Mouse (Mus musculus) heart, postnatal 0 days (tissue): ENCODE results near the gene Eya4. TPM values are rescaled to one million over a fixed set of nuclear protein-coding genes. Genes with fewer than 3 reads are reported as not detected.

ENCODE experiments used
- ATAC-seq: fragments of 200-750 bp; cut with Nextera tagmentation; 2 replicates; pipeline ENCODE4 v1.8.0; 2017; ENCODE audit warnings: low read depth, moderate number of reproducible peaks, moderate library complexity; ENCODE audit not compliant: insufficient read depth
- DNase-seq: peaks from one replicate; pipeline ENCODE4 v3.0.0-alpha.2; 2016; ENCODE audit warnings: low spot score
- H3K27ac ChIP-seq: fragments of 300-500 bp; sonication (generic); 2 replicates; pipeline ENCODE4 v1.5.1; 2014; ENCODE audit warnings: low read depth, mild to moderate bottlenecking
- H3K27me3 ChIP-seq: fragments of 300-500 bp; sonication (generic); 2 replicates; pipeline ENCODE4 v1.6.1; 2014; ENCODE audit warnings: low read length, mixed read lengths; ENCODE audit not compliant: control insufficient read depth, insufficient read depth
- H3K36me3 ChIP-seq: fragments of 300-500 bp; sonication (generic); replicated peaks from 2 replicates; pipeline ENCODE4 v1.6.1; 2014; ENCODE audit warnings: low read length, mixed read lengths; ENCODE audit not compliant: control insufficient read depth, insufficient read depth
- H3K4me1 ChIP-seq: fragments of 300-500 bp; sonication (generic); 2 replicates; pipeline ENCODE4 v1.6.1; 2014; ENCODE audit warnings: antibody characterized with exemption; ENCODE audit not compliant: control insufficient read depth, insufficient read depth
- H3K4me2 ChIP-seq: fragments of 300-500 bp; sonication (generic); 2 replicates; pipeline ENCODE4 v1.6.1; 2014; ENCODE audit warnings: low read depth, mild to moderate bottlenecking, low read length, moderate library complexity
- H3K4me3 ChIP-seq: fragments of 300-500 bp; sonication (generic); 2 replicates; pipeline ENCODE4 v1.5.1; 2014; ENCODE audit warnings: low read depth, low read length
- H3K9ac ChIP-seq: fragments of 300-500 bp; sonication (generic); replicated peaks from 2 replicates; pipeline ENCODE4 v1.6.1; 2014; ENCODE audit warnings: low read depth, low read length, mixed read lengths
- H3K9me3 ChIP-seq: fragments of 300-500 bp; sonication (generic); replicated peaks from 2 replicates; pipeline ENCODE4 v1.6.1; 2016; ENCODE audit warnings: low read length; ENCODE audit not compliant: control insufficient read depth
- CTCF ChIP-seq: IDR thresholded peaks from 2 replicates; pipeline ENCODE4 v1.5.1; 2016; ENCODE audit warnings: antibody characterized with exemption, control low read depth, low read depth
- EP300 ChIP-seq: IDR thresholded peaks from 2 replicates; pipeline ENCODE4 v1.6.1; 2016; ENCODE audit warnings: antibody characterized with exemption, low read depth
- WGBS: fragments of 180-500 bp; shearing (Covaris S2); extraction: QIAGEN DNeasy Blood & Tissue Kit; methylation state at CpG from one replicate; pipeline ENCODE4 v1.1.7; 2014; 5-methylcytosine and 5-hydroxymethylcytosine counted together
- polyA plus RNA-seq: library from polyadenylated mRNA; unstranded; fragments of >200 nt; fragmentation: Nextera tagmentation; extraction: Ambion mirVana; gene quantifications from 2 replicates; pipeline ENCODE4 v1.2.1, GENCODE M21; 2015
- total RNA-seq: library from RNA; depleted of rRNA; stranded (reverse); fragments of >200 nt; gene quantifications from 2 replicates; pipeline ENCODE4 v1.2.3, GENCODE M21; 2014; ENCODE audit warnings: low replicate concordance

The Eya4 gene
- total and polyA plus RNA-seq, 2 experiments from 2014 or later = 0.19 to 0.57 TPM

DNA sequence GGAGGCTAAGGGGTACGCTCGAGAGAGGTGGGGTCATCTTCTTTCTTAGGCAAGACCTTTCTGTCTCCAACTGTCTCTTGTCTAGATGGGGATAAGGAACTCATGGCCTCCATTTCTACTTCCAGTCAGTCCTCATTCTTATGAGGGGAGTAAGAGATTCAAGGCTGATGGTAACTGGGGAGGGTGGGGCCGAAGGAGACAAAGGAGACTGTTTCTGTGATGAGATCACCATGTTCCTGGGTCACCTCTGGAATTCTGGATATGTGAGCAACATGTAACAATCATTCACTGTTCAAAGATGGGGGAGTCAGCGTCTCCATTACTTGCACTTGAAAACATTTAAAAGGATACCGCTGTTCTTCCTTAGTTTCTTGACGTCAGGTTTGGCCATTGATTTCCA, 165.2 kb downstream of the Eya4 start:
- Histone ChIP-seq H3K27ac (no peak overlapping the region), H3K36me3 (no peaks in the 10 kb centered on the region), H3K9ac (no peak overlapping the region), H3K27me3 (no peaks in the 10 kb centered on the region), H3K9me3 (no peaks in the 10 kb centered on the region), H3K4me2 (no peak overlapping the region), H3K4me1 (no peaks in the 10 kb centered on the region), H3K4me3 (no peak overlapping the region)
- DNase-seq (no peak), ATAC-seq (no peak)
- WGBS = 72% methylated on average over 6 of the region's 6 CpGs
- TF ChIP-seq CTCF = no peak
- no peak for TF ChIP-seq EP300

GRCm38 (mm10) chr10:23181572-23182493, 168.8 kb downstream of the Eya4 start:
- H3K9ac ChIP-seq = no peak overlapping the region
- no peaks in the 10 kb centered on the region for H3K4me1 ChIP-seq
- H3K27me3 ChIP-seq = no peaks in the 10 kb centered on the region
- H3K36me3 ChIP-seq = no peaks in the 10 kb centered on the region
- TF ChIP-seq CTCF = no peak
- TF ChIP-seq EP300 = no peak
- H3K27ac ChIP-seq = no peak overlapping the region
- H3K4me2 ChIP-seq = no peak overlapping the region
- H3K9me3 ChIP-seq = no peaks in the 10 kb centered on the region
- WGBS = 73% methylated on average over 11 of the region's 11 CpGs
- no peak for ATAC-seq
- H3K4me3 ChIP-seq = no peak overlapping the region
- no peak for DNase-seq

GRCm38 (mm10) chr10:23179285-23179684, 171.3 kb downstream of the Eya4 start:
- ATAC-seq (no peak), DNase-seq (no peak)
- H3K9me3 ChIP-seq = no peaks in the 10 kb centered on the region
- H3K4me2 ChIP-seq = no peak overlapping the region
- no peaks in the 10 kb centered on the region for H3K27me3 ChIP-seq
- TF ChIP-seq EP300 (no peak), CTCF (no peak)
- WGBS = 66% methylated on average over 6 of the region's 6 CpGs
- no peak overlapping the region for H3K27ac ChIP-seq
- no peak overlapping the region for H3K9ac ChIP-seq
- no peaks in the 10 kb centered on the region for H3K36me3 ChIP-seq
- no peak overlapping the region for H3K4me3 ChIP-seq
- no peaks in the 10 kb centered on the region for H3K4me1 ChIP-seq

GRCm38 (mm10) chr10:23177347-23178046, 173.1 kb downstream of the Eya4 start:
- no peak for ATAC-seq
- H3K4me2 ChIP-seq = no peak overlapping the region
- WGBS = 70% methylated on average over 5 of the region's 5 CpGs

GRCm38 (mm10) chr10:23176666-23177346, 173.8 kb downstream of the Eya4 start:
- H3K4me3 ChIP-seq = no peak overlapping the region
- H3K4me2 ChIP-seq = no peak overlapping the region
- no peak overlapping the region for H3K9ac ChIP-seq
- H3K27me3 ChIP-seq = no peaks in the 10 kb centered on the region
- 57% methylated on average over 8 of the region's 8 CpGs for WGBS
- no peaks in the 10 kb centered on the region for H3K36me3 ChIP-seq
- H3K27ac ChIP-seq = no peak overlapping the region
- no peaks in the 10 kb centered on the region for H3K9me3 ChIP-seq
- no peak for TF ChIP-seq EP300
- TF ChIP-seq CTCF = peak; percentile 30
- peak; percentile 42 for DNase-seq
- ATAC-seq = no peak; the same call in 1 of the 2 replicates
- no peaks in the 10 kb centered on the region for H3K4me1 ChIP-seq

More at GRCm38 (mm10) chr10:23177347-23178046, 173.1 kb downstream of the Eya4 start:
- H3K9ac ChIP-seq = no peak overlapping the region
- H3K4me3 ChIP-seq = no peak overlapping the region
- H3K36me3 ChIP-seq = no peaks in the 10 kb centered on the region
- H3K9me3 ChIP-seq = no peaks in the 10 kb centered on the region
- TF ChIP-seq CTCF = no peak
- no peak for TF ChIP-seq EP300
- H3K4me1 ChIP-seq = no peaks in the 10 kb centered on the region
- no peak for DNase-seq
- H3K27me3 ChIP-seq = no peaks in the 10 kb centered on the region
- no peak overlapping the region for H3K27ac ChIP-seq
